Mouse (Mus musculus) small intestine, adult 2 months (tissue): ENCODE measurements at regions not wholly inside any gene's neighbourhood (a gene's known extent, or its start where the extent isn't known, plus 50 kb on each side); places are given as distances from the start of the nearest gene placed in this dataset.

Source experiments
- H3K27ac ChIP-seq: fragments of 200-500 bp; 2 replicates; pipeline ENCODE4 v1.5.1; 2012; ENCODE audit warnings: low read depth, low read length, control low read depth, inconsistent platforms; ENCODE audit not compliant: insufficient read depth
- H3K27me3 ChIP-seq: fragments of 200-500 bp; 2 replicates; pipeline ENCODE4 v1.6.1; 2012; ENCODE audit warnings: mild to moderate bottlenecking, moderate library complexity, low read length, inconsistent platforms; ENCODE audit not compliant: control insufficient read depth, insufficient read depth
- H3K36me3 ChIP-seq: fragments of 200-500 bp; 2 replicates; pipeline ENCODE4 v1.6.1; 2012; ENCODE audit warnings: mild to moderate bottlenecking, low read length, control low read depth, inconsistent platforms; ENCODE audit not compliant: control insufficient read depth, insufficient read depth
- H3K4me1 ChIP-seq: fragments of 200-500 bp; 2 replicates; pipeline ENCODE4 v1.6.1; 2012; ENCODE audit warnings: low read length, inconsistent platforms, mixed read lengths; ENCODE audit not compliant: control insufficient read depth, insufficient read depth, insufficient read length
- H3K4me3 ChIP-seq: fragments of 200-500 bp; 2 replicates; pipeline ENCODE4 v1.5.1; 2012; ENCODE audit warnings: low read depth, mild to moderate bottlenecking, control low read depth, inconsistent platforms, low read length, moderate library complexity
- CTCF ChIP-seq: fragments of 200-500 bp; IDR thresholded peaks from 2 replicates; pipeline ENCODE4 v1.5.1; 2012; ENCODE audit warnings: low read depth, mild to moderate bottlenecking, control low read depth, inconsistent platforms, low read length, moderate library complexity, mixed read lengths; ENCODE audit not compliant: insufficient replicate concordance, insufficient read length; ENCODE audit errors: extremely low read depth
- POLR2A ChIP-seq: fragments of 200-500 bp; IDR thresholded peaks from 2 replicates; pipeline ENCODE4 v1.6.1; 2012; ENCODE audit warnings: low read depth, mild to moderate bottlenecking, control low read depth, inconsistent platforms, low read length, moderate library complexity
- WGBS: fragments of 180-500 bp; shearing (Covaris S2); methylation state at CpG from one replicate; pipeline ENCODE4 v1.1.7; 2018; 5-methylcytosine and 5-hydroxymethylcytosine counted together

- Histone ChIP-seq H3K36me3 (no peaks in the 10 kb centered on the region), H3K27me3 (no peaks in the 10 kb centered on the region), H3K4me3 (no peak overlapping the region), H3K4me1 (no peaks in the 10 kb centered on the region), H3K27ac (no peak overlapping the region)
- no peak for TF ChIP-seq CTCF
- TF ChIP-seq POLR2A = no peak
- 61% methylated on average over 11 of the region's 11 CpGs for WGBS
These were observed 227.7 kb downstream of the Spry2 start for GRCm38 (mm10) chr14:105668969-105669368.

- Histone ChIP-seq H3K36me3 (no peaks in the 10 kb centered on the region), H3K4me3 (no peak overlapping the region), H3K27me3 (no peaks in the 10 kb centered on the region), H3K27ac (no peak overlapping the region), H3K4me1 (no peaks in the 10 kb centered on the region)
- 56% methylated on average over 7 of the region's 7 CpGs for WGBS
- TF ChIP-seq POLR2A (no peak), CTCF (no peak)
These were observed 231.9 kb downstream of the Spry2 start for GRCm38 (mm10) chr14:105664671-105665198.

- Histone ChIP-seq H3K4me1 (no peaks in the 10 kb centered on the region), H3K27me3 (no peaks in the 10 kb centered on the region), H3K36me3 (no peaks in the 10 kb centered on the region), H3K4me3 (no peak overlapping the region), H3K27ac (no peak overlapping the region)
- no peak for TF ChIP-seq POLR2A
- no peak for TF ChIP-seq CTCF
- WGBS = 68% methylated on average over 4 of the region's 4 CpGs
These were observed 233.1 kb downstream of the Spry2 start for GRCm38 (mm10) chr14:105663472-105663871.

GRCm38 (mm10) chr14:105662839-105663238, 233.8 kb downstream of the Spry2 start:
- H3K4me1 ChIP-seq = no peaks in the 10 kb centered on the region
- H3K36me3 ChIP-seq = no peaks in the 10 kb centered on the region
- H3K27me3 ChIP-seq = no peaks in the 10 kb centered on the region
- TF ChIP-seq CTCF (no peak), POLR2A (no peak)
- WGBS = 89% methylated on average over 6 of the region's 6 CpGs
- H3K4me3 ChIP-seq = no peak overlapping the region
- no peak overlapping the region for H3K27ac ChIP-seq

GRCm38 (mm10) chr14:105658316-105658715, 238.3 kb downstream of the Spry2 start:
- H3K27ac ChIP-seq = no peak overlapping the region
- TF ChIP-seq POLR2A (no peak), CTCF (no peak)
- H3K4me3 ChIP-seq = no peak overlapping the region
- H3K27me3 ChIP-seq = no peaks in the 10 kb centered on the region
- H3K36me3 ChIP-seq = no peaks in the 10 kb centered on the region
- 100% methylated on average over 2 of the region's 2 CpGs for WGBS
- no peaks in the 10 kb centered on the region for H3K4me1 ChIP-seq

GRCm38 (mm10) chr14:105647166-105647565, 249.5 kb downstream of the Spry2 start:
- H3K4me3 ChIP-seq = no peak overlapping the region
- no peak overlapping the region for H3K27ac ChIP-seq
- no peaks in the 10 kb centered on the region for H3K4me1 ChIP-seq
- WGBS = 74% methylated on average over 3 of the region's 3 CpGs
- TF ChIP-seq POLR2A (no peak), CTCF (no peak)
- no peaks in the 10 kb centered on the region for H3K27me3 ChIP-seq
- H3K36me3 ChIP-seq = no peaks in the 10 kb centered on the region

- no peaks in the 10 kb centered on the region for H3K36me3 ChIP-seq
- H3K27ac ChIP-seq = no peak overlapping the region
- no peaks in the 10 kb centered on the region for H3K4me1 ChIP-seq
- no peak overlapping the region for H3K4me3 ChIP-seq
- TF ChIP-seq CTCF = no peak
- no peak for TF ChIP-seq POLR2A
- WGBS = 90% methylated on average over 2 of the region's 2 CpGs
- no peaks in the 10 kb centered on the region for H3K27me3 ChIP-seq
These were observed 252.2 kb downstream of the Spry2 start for GRCm38 (mm10) chr14:105644428-105644827.

- Histone ChIP-seq H3K4me1 (no peaks in the 10 kb centered on the region), H3K27me3 (no peaks in the 10 kb centered on the region), H3K27ac (no peak overlapping the region), H3K36me3 (no peaks in the 10 kb centered on the region), H3K4me3 (no peak overlapping the region)
- TF ChIP-seq POLR2A (no peak), CTCF (no peak)
- WGBS = 95% methylated on average over 7 of the region's 7 CpGs
These were observed 253.2 kb downstream of the Spry2 start for GRCm38 (mm10) chr14:105643285-105643957.
